Mouse (Mus musculus): Measurements from ENCODE around the gene Gm14226. TPM values are rescaled to one million over a fixed set of nuclear protein-coding genes. Genes with fewer than 3 reads are reported as not detected.
A peak's percentile ranks its signal among the peaks of the same experiment; 100 is the strongest.
"Not testable (repeated sequence)": the region's sequence is repeated elsewhere in the genome, so short reads cannot be mapped to it uniquely, and the experiment has no call there.

Gm14226 gene
- total RNA-seq, 2 experiments from 2014 or later: not detected

GRCm38 (mm10) chr2:155047452-155048178 lies 29.5 kb downstream of the Gm14226 start:
- DNase-seq (ENCODE audit: low spot score): no peak

- peak; percentile 20 for DNase-seq (ENCODE audit: low spot score)
Measured at GRCm38 (mm10) chr2:155050108-155050503, 32.0 kb downstream of the Gm14226 start.

GRCm38 (mm10) chr2:155050504-155051236 lies 32.6 kb downstream of the Gm14226 start:
- DNase-seq (ENCODE audit: low spot score): peak; percentile 95

GRCm38 (mm10) chr2:155051622-155052351 lies 33.7 kb downstream of the Gm14226 start:
- DNase-seq (ENCODE audit: low spot score): no peak

- peak; percentile 24 for DNase-seq (ENCODE audit: low spot score)
Measured at GRCm38 (mm10) chr2:155052681-155053080, 34.6 kb downstream of the Gm14226 start.

GRCm38 (mm10) chr2:155053512-155053911 lies 35.4 kb downstream of the Gm14226 start:
- DNase-seq (ENCODE audit: low spot score): not testable (repeated sequence)

- DNase-seq (ENCODE audit: low spot score): no peak
Measured at GRCm38 (mm10) chr2:155054672-155055071, 36.6 kb downstream of the Gm14226 start.

GRCm38 (mm10) chr2:155056076-155056578 lies 38.1 kb downstream of the Gm14226 start:
- DNase-seq (ENCODE audit: low spot score): no peak

GRCm38 (mm10) chr2:155057361-155057760 lies 39.3 kb downstream of the Gm14226 start:
- DNase-seq (ENCODE audit: low spot score): no peak

GRCm38 (mm10) chr2:155071027-155071426 lies 53.0 kb downstream of the Gm14226 start:
- no peak for DNase-seq (ENCODE audit: low spot score)

- no peak for DNase-seq (ENCODE audit: low spot score)
Measured at GRCm38 (mm10) chr2:155072353-155073145, 54.5 kb downstream of the Gm14226 start.

- no peak for DNase-seq (ENCODE audit: low spot score)
Measured at GRCm38 (mm10) chr2:155073347-155073746, 55.3 kb downstream of the Gm14226 start.

GRCm38 (mm10) chr2:155073978-155074765 lies 56.1 kb downstream of the Gm14226 start, which contains the start of gene Ahcy:
Ahcy (minus strand) TSS chr2:155074497.
- peak; percentile 86 for DNase-seq (ENCODE audit: low spot score)

- DNase-seq (ENCODE audit: low spot score): peak; percentile 12
Measured at GRCm38 (mm10) chr2:155074766-155075330, 56.8 kb downstream of the Gm14226 start.

- DNase-seq (ENCODE audit: low spot score): no peak
Measured at GRCm38 (mm10) chr2:155075649-155076048, 57.6 kb downstream of the Gm14226 start.

Other genes starting within 250 kb of the Gm14226 start
- not detected for gene Gm14214, start 248.2 kb upstream of the Gm14226 start, total RNA-seq (2021)
- 10 to 100 TPM; 54.4 to 59.5 TPM for gene Raly, start 227.2 kb upstream of the Gm14226 start, total RNA-seq (2021)
- gene a, start 226.9 kb upstream of the Gm14226 start, total RNA-seq (2021): not detected
- gene Eif2s2, start 125.3 kb upstream of the Gm14226 start, total RNA-seq (2021): 100 to 1,000 TPM; 119 to 131 TPM
- 10 to 100 TPM; 14.4 to 15.8 TPM for gene Ahcy, start 56.2 kb downstream of the Gm14226 start, total RNA-seq (2021)
- gene Itch, start 115.2 kb downstream of the Gm14226 start, total RNA-seq (2021): 10 to 100 TPM; 18.4 to 18.6 TPM
- gene Dynlrb1, start 218.3 kb downstream of the Gm14226 start, total RNA-seq (2021): 100 to 1,000 TPM; 112 to 120 TPM